Mouse (Mus musculus) testis, adult 2 months (tissue): Measurements from ENCODE around the gene Ncbp1.

ENCODE experiments used
- CTCF ChIP-seq: fragments of 200-500 bp; IDR thresholded peaks from 2 replicates; pipeline ENCODE4 v1.5.1; 2012; ENCODE audit warnings: low read depth, mild to moderate bottlenecking, inconsistent platforms, low read length, moderate library complexity; ENCODE audit not compliant: control insufficient read depth, insufficient read depth, insufficient replicate concordance
- POLR2A ChIP-seq: fragments of 200-500 bp; IDR thresholded peaks from 2 replicates; pipeline ENCODE4 v1.6.1; 2012; ENCODE audit warnings: low read depth, mild to moderate bottlenecking, inconsistent platforms, low read length, moderate library complexity; ENCODE audit not compliant: control insufficient read depth

DNA sequence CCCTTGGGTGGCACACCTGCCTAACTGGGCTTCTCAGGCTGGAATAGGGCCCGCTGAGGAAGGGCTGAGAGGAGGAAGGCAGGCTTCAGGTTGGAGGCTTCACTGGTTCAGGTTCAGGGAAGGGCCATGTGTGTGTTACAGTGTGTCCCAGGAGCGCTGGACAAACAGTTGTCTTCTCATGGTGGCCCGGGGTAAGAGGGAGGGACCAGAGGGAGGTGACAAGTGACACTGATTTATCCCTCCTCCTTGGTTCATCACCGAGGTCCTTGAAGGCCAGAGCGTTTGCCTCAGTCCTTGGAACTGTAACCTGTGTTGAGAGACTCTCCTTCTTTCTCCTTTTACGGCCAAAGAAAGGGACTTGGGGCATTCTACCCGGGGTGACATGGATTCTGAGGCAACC lies 37.9 kb upstream of the Ncbp1 start:
- no peak for TF ChIP-seq POLR2A
- no peak for TF ChIP-seq CTCF
